Mouse (Mus musculus): ENCODE results near the gene Sigirr. TPM values are rescaled to one million over a fixed set of nuclear protein-coding genes. Genes with fewer than 3 reads are reported as not detected.
A peak's percentile ranks its signal among the peaks of the same experiment; 100 is the strongest.

The Sigirr gene
- total RNA-seq, 2 experiments from 2014 or later: 1.7 to 2.8 TPM

DNA sequence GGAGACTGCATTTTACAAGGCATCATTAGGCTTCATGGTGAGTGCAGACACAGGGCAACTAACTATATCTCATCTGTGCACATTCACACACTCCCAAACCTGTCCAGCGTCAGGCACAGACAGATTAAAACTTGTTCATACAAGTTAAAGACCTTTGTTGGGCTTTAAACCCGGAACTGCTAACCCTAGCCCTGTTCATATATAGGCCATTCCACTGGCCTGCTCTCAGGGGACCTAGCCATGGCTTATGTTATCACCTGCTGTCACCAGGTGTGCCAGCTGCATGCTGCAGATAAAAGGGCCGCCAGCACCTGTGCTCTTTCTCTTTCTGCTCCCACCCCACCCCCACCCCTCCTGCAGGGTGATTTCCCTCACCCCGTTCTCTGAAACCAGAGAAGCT, 57.8 kb downstream of the Sigirr start:
- intact Hi-C loops (cut with DNase I): no loop called here
- DNase-seq (ENCODE audit: low spot score in 2 of 2): no peak

DNA sequence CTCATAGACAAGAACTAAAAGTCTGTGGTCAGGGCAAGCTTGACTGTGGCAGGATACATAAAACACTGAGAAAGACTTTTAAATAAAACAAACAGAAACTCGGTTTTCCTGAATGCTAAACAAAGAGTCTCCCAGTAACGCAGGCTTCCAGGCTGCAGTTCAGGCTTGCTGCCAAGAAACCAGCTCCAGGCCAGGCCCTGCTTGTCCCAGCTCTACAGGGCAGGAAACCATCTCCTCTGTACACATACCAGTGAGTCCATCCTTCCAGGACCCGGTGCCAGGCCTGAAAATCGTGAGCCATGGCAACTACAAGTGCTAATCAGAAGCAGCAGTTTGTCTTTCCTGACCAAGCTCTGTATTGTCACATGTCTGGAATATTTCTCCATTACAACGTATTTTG, 58.7 kb downstream of the Sigirr start:
- intact Hi-C loops (cut with DNase I): no loop called here
- DNase-seq (ENCODE audit: low spot score in 2 of 2): peak in 1 of 2 experiments; percentile 14

Other genes with a start within 250 kb of the Sigirr start
- gene Gm45785, start 244.2 kb downstream of the Sigirr start, total RNA-seq (2021): 1 to 10 TPM in 1 of 2 experiments, not detected in 1; 2.3 TPM
- 10 to 100 TPM; 68.2 to 68.7 TPM for gene Ric8a, start 243.6 kb downstream of the Sigirr start, total RNA-seq (2021)
- gene Bet1l, start 243.0 kb downstream of the Sigirr start, total RNA-seq (2021): 10 to 100 TPM; 22.5 to 27.3 TPM
- 100 to 1,000 TPM; 106 to 113 TPM for gene Psmd13, start 218.6 kb downstream of the Sigirr start, total RNA-seq (2021)
- 10 to 100 TPM; 73.1 to 78.5 TPM for gene Sirt3, start 218.3 kb downstream of the Sigirr start, total RNA-seq (2021)
- gene Cox8b, start 200.1 kb downstream of the Sigirr start, total RNA-seq (2021): not detected
- under 1 TPM; 0.47 to 0.54 TPM for gene Nlrp6, start 179.7 kb downstream of the Sigirr start, total RNA-seq (2021)
- 1 to 10 TPM; 3.3 to 5.8 TPM for gene Pgghg, start 159.2 kb downstream of the Sigirr start, total RNA-seq (2021)
- not detected for gene Ifitm5, start 150.3 kb downstream of the Sigirr start, total RNA-seq (2021)
- not detected for gene Gm45717, start 144.6 kb downstream of the Sigirr start, total RNA-seq (2021)
- gene Ifitm2, start 144.6 kb downstream of the Sigirr start, total RNA-seq (2021): 10 to 100 TPM; 12.3 to 14.0 TPM
- gene Ifitm1, start 133.4 kb downstream of the Sigirr start, total RNA-seq (2021): 1 to 10 TPM; 3.6 to 4.2 TPM
- 10 to 100 TPM in 1 of 2 experiments, 1 to 10 TPM in 1; 9.6 to 14.3 TPM for gene Ifitm3, start 89.8 kb downstream of the Sigirr start, total RNA-seq (2021)
- gene Ifitm6, start 82.6 kb downstream of the Sigirr start, total RNA-seq (2021): not detected
- gene Gm17387, start 71.4 kb downstream of the Sigirr start, total RNA-seq (2021): not detected
- gene B4galnt4, start 39.5 kb downstream of the Sigirr start, total RNA-seq (2021): 10 to 100 TPM; 84.4 to 86.3 TPM
- not detected for gene Pkp3, start 22.4 kb downstream of the Sigirr start, total RNA-seq (2021)
- gene Ano9, start 17.2 kb upstream of the Sigirr start, total RNA-seq (2021): not detected
- gene Ptdss2, start 21.8 kb upstream of the Sigirr start, total RNA-seq (2021): 10 to 100 TPM; 45.1 to 52.1 TPM
- 10 to 100 TPM; 33.6 to 36.2 TPM for gene Rnh1, start 72.3 kb upstream of the Sigirr start, total RNA-seq (2021)
- 100 to 1,000 TPM; 256 to 304 TPM for gene Hras, start 93.4 kb upstream of the Sigirr start, total RNA-seq (2021)
- gene Lrrc56, start 93.6 kb upstream of the Sigirr start, total RNA-seq (2021): 1 to 10 TPM; 3.5 to 4.7 TPM
- gene Lmntd2, start 113.5 kb upstream of the Sigirr start, total RNA-seq (2021): not detected
- gene Rassf7, start 115.3 kb upstream of the Sigirr start, total RNA-seq (2021): 1 to 10 TPM in 1 of 2 experiments, under 1 TPM in 1; 0.70 to 1.3 TPM
- gene Phrf1, start 128.2 kb upstream of the Sigirr start, total RNA-seq (2021): 10 to 100 TPM; 64.4 to 78.0 TPM
- gene Irf7, start 165.9 kb upstream of the Sigirr start, total RNA-seq (2021): 1 to 10 TPM; 1.7 to 2.0 TPM
- gene Cdhr5, start 176.2 kb upstream of the Sigirr start, total RNA-seq (2021): not detected
- not detected for gene Sct, start 178.6 kb upstream of the Sigirr start, total RNA-seq (2021)
- under 1 TPM; 0.17 to 0.39 TPM for gene Drd4, start 191.4 kb upstream of the Sigirr start, total RNA-seq (2021)
- 10 to 100 TPM; 67.3 to 72.5 TPM for gene Deaf1, start 227.1 kb upstream of the Sigirr start, total RNA-seq (2021)
- gene Tmem80, start 227.2 kb upstream of the Sigirr start, total RNA-seq (2021): 10 to 100 TPM; 30.5 to 34.9 TPM
- 1 to 10 TPM; 4.7 to 5.9 TPM for gene Eps8l2, start 238.3 kb upstream of the Sigirr start, total RNA-seq (2021)

Data from left cerebral cortex, postnatal 36 days (tissue).